Mouse (Mus musculus) bone marrow, adult 2 months (tissue): ENCODE results near the gene Sept4.

Experiments
- CTCF ChIP-seq: fragments of 200-500 bp; IDR thresholded peaks from 2 replicates; pipeline ENCODE4 v1.5.1; 2011; ENCODE audit warnings: low read length, control low read depth; ENCODE audit not compliant: control insufficient read depth, insufficient read depth
- POLR2A ChIP-seq: fragments of 200-500 bp; IDR thresholded peaks from 2 replicates; pipeline ENCODE4 v1.6.1; 2011; ENCODE audit warnings: low read depth, mild to moderate bottlenecking, control low read depth, low read length, borderline replicate concordance; ENCODE audit not compliant: control insufficient read depth

- peak; percentile 28; the same call in 1 of the 2 replicates for TF ChIP-seq CTCF
- no peak for TF ChIP-seq POLR2A
These were observed 40.7 kb upstream of the Sept4 start for GRCm38 (mm10) chr11:87527990-87528389.
